In the genomic region with DNA sequence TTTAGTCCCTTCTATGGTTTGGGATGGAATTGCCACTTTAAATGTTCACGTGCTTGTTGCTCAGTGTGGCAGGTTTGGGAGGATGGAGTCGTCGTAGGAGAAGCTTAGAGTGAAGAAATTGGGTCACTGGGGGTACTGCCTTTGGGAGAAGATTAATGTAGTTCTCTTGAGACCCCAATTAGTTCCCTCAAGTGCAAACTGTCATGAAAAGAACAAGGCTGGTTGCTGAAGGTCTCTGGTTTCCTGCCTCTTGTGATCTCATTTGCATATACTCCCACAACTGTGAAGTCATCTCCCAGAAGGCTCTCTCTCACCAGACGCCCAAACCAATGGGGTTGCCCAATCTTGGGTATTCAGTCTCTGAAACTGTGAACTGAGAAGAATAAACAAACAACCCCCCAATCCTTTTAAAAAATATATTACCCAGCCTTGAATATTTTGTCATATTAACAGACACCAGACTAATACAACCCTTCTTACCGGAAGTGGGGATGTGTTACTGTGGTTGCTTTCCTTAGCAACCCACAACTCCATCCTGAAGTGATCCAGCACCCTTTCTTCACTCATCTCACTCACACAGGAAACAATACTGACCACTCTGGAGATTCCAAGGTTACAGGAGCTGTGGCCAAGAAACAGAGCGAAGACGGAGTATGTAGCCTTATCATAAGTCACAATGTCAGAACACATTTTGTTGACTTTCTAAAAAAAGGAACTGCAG, we compare ENCODE assay signal across 23 mouse cellular contexts.
DNase-seq lines count a peak whose midpoint lies in the region; ATAC-seq and TF ChIP-seq lines count a peak whose summit lies in the region.
"Had no signal": no experiment of that assay in that cellular context is flagged by ENCODE, and none has a peak within 500 bp of the region (broad histone marks: within the 10 kb centered on the region; RNA-seq: fewer than 3 reads in every experiment).

No protein-coding gene starts in this region.

- H3K4me2 ChIP-seq in forebrain, embryonic 12.5 days, result no peak overlapping the region
- H3K4me2 ChIP-seq: embryonic facial prominence, embryonic 15.5 days; hindbrain, embryonic 15.5 days; liver, embryonic 11.5 days had no signal

- H3K27ac ChIP-seq in thymus, adult 2 months (ENCODE audit: control insufficient read depth, insufficient read depth, low read length), result no peak overlapping the region
- H3K27ac ChIP-seq in forebrain, embryonic 12.5 days, result no peak overlapping the region
- H3K27ac ChIP-seq: embryonic facial prominence, embryonic 15.5 days; heart, adult 2 months; hindbrain, embryonic 15.5 days; limb, embryonic 10.5 days had no signal

- peak; percentile 10 to 24 for DNase-seq in heart, adult 18-20 months
- no peak for DNase-seq in heart, postnatal 25 days (ENCODE audit: low spot score)
- peak; percentile 10 for DNase-seq in thymus, postnatal 14 days
- DNase-seq in thymus, adult 2 months, result no peak
- DNase-seq in liver, result no peak
- DNase-seq: adrenal gland, postnatal 14 days; cerebellum, adult 11 months; cerebellum, postnatal 14 days; heart, adult 2 months; heart, postnatal 4 days; kidney, adult 18-20 months; kidney, postnatal 36 days; layer of hippocampus, adult 9-11 months; lung, adult 18-20 months; retina, postnatal 1 day had no signal

- H3K9ac ChIP-seq in forebrain, embryonic 12.5 days, result no peak overlapping the region
- H3K9ac ChIP-seq: embryonic facial prominence, embryonic 15.5 days; hindbrain, embryonic 15.5 days had no signal

- WGBS in thymus, adult 2 months, result 68% methylated on average over 7 of the region's 7 CpGs
- WGBS in forebrain, embryonic 12.5 days, result 73% methylated on average over 7 of the region's 7 CpGs

- intact Hi-C loops in heart, postnatal 25 days (cut with DNase I), result no loop called here

- no peaks in the 10 kb centered on the region for H3K36me3 ChIP-seq in thymus, adult 2 months (ENCODE audit: control insufficient read depth, insufficient read depth, low read length)
- H3K36me3 ChIP-seq in forebrain, embryonic 12.5 days (replicated peaks), result no peaks in the 10 kb centered on the region
- H3K36me3 ChIP-seq: embryonic facial prominence, embryonic 15.5 days; hindbrain, embryonic 15.5 days; limb, embryonic 10.5 days had no signal

- no peak for TF ChIP-seq POLR2A in thymus, adult 2 months (IDR thresholded peaks at IDR 0.05; ENCODE audit: control insufficient read depth, extremely low read depth, insufficient read depth, low read length, poor library complexity)

- no peak for TF ChIP-seq CTCF in thymus, adult 2 months (IDR thresholded peaks at IDR 0.05; ENCODE audit: borderline replicate concordance, control insufficient read depth, extremely low read depth, insufficient read depth, low read length, poor library complexity)

- H3K9me3 ChIP-seq in forebrain, embryonic 12.5 days, result no peaks in the 10 kb centered on the region
- H3K9me3 ChIP-seq: embryonic facial prominence, embryonic 15.5 days; hindbrain, embryonic 15.5 days; limb, embryonic 10.5 days had no signal

- no peaks in the 10 kb centered on the region for H3K27me3 ChIP-seq in thymus, adult 2 months (ENCODE audit: control insufficient read depth, insufficient read depth, low read length)
- no peaks in the 10 kb centered on the region for H3K27me3 ChIP-seq in forebrain, embryonic 12.5 days
- H3K27me3 ChIP-seq: embryonic facial prominence, embryonic 15.5 days; hindbrain, embryonic 15.5 days; Patski had no signal

- H3K4me1 ChIP-seq in thymus, adult 2 months (replicated peaks; ENCODE audit: control insufficient read depth, insufficient read depth, low read length), result 0 out of 2 replicates have a peak, but pooled peaks cover 4% of the 10 kb centered on the region
- no peaks in the 10 kb centered on the region for H3K4me1 ChIP-seq in forebrain, embryonic 12.5 days
- H3K4me1 ChIP-seq: embryonic facial prominence, embryonic 15.5 days; hindbrain, embryonic 15.5 days; limb, embryonic 10.5 days had no signal

- peak; percentile 41 for ATAC-seq in inflammation-experienced regulatory T-cells, adult 6 months
- ATAC-seq in forebrain, embryonic 12.5 days (ENCODE audit: low FRiP score), result no peak
- ATAC-seq: midbrain, embryonic 16.5 days; Patski had no signal

- H3K4me3 ChIP-seq in thymus, adult 2 months (ENCODE audit: control insufficient read depth, insufficient read depth, low read length), result no peak overlapping the region
- H3K4me3 ChIP-seq in forebrain, embryonic 12.5 days (replicated peaks), result no peak overlapping the region
- H3K4me3 ChIP-seq: embryonic facial prominence, embryonic 15.5 days; heart, adult 2 months; hindbrain, embryonic 15.5 days; limb, embryonic 10.5 days had no signal

Comparison
In these comparisons a context has a peak if more than half of its experiments do, and no peak if none do; other contexts are left out.
1. DNase-seq: peak in heart, adult 18-20 months (2 of 2) and thymus, postnatal 14 days (single experiment); none in heart, postnatal 25 days (single experiment), thymus, adult 2 months (single experiment) and liver (single experiment).